Mouse (Mus musculus) kidney, adult 2 months (tissue): ENCODE results near the gene Ring1. TPM values are rescaled to one million over a fixed set of nuclear protein-coding genes. Genes with fewer than 3 reads are reported as not detected.

Source experiments
- DNase-seq: peaks from one replicate; pipeline ENCODE4 v3.0.0; 2021
- H3K27ac ChIP-seq: fragments of 200-500 bp; 2 replicates; pipeline ENCODE4 v1.5.1; 2012; ENCODE audit warnings: low read depth, low read length, control low read depth, inconsistent platforms; ENCODE audit not compliant: insufficient read depth
- H3K27me3 ChIP-seq: fragments of 200-500 bp; replicated peaks from 2 replicates; pipeline ENCODE4 v1.6.1; 2012; ENCODE audit warnings: mild to moderate bottlenecking, moderate library complexity, low read length, inconsistent platforms; ENCODE audit not compliant: control insufficient read depth, insufficient read depth
- H3K36me3 ChIP-seq: fragments of 200-500 bp; 2 replicates; pipeline ENCODE4 v1.6.1; 2012; ENCODE audit warnings: mild to moderate bottlenecking, moderate library complexity, low read length, inconsistent platforms; ENCODE audit not compliant: control insufficient read depth, insufficient read depth
- H3K4me1 ChIP-seq: fragments of 200-500 bp; 2 replicates; pipeline ENCODE4 v1.6.1; 2011; ENCODE audit warnings: low read length; ENCODE audit not compliant: control insufficient read depth, insufficient read depth
- H3K4me3 ChIP-seq: fragments of 200-500 bp; 2 replicates; pipeline ENCODE4 v1.5.1; 2011; ENCODE audit warnings: mild to moderate bottlenecking, low read depth, low read length, control low read depth; ENCODE audit not compliant: insufficient read depth
- CTCF ChIP-seq: fragments of 200-500 bp; conservative IDR thresholded peaks from 2 replicates; pipeline ENCODE4 v1.5.1; 2011; ENCODE audit warnings: low read depth, mild to moderate bottlenecking, control low read depth, low read length, moderate library complexity, mixed read lengths; ENCODE audit not compliant: insufficient read depth, insufficient read length
- POLR2A ChIP-seq: fragments of 200-500 bp; IDR thresholded peaks from one replicate; pipeline ENCODE4 v1.6.1; 2011; ENCODE audit warnings: low read depth, low read length, control low read depth
- WGBS: fragments of 180-500 bp; shearing (Covaris S2); methylation state at CpG from one replicate; pipeline ENCODE4 v1.1.7; 2018; 5-methylcytosine and 5-hydroxymethylcytosine counted together
- polyA plus RNA-seq: library from polyadenylated mRNA; depleted of rRNA; stranded (reverse); fragments of >200 nt; gene quantifications from 2 replicates; pipeline ENCODE4 v1.2.3, GENCODE M21; 2012; rRNA removed

Gene Ring1
- polyA plus RNA-seq, 1 experiment: 30.4 TPM

GRCm38 (mm10) chr17:33973572-33973971 lies 50.9 kb downstream of the Ring1 start:
- no peak for TF ChIP-seq POLR2A
- no peak for TF ChIP-seq CTCF
- Histone ChIP-seq H3K27ac (no peak overlapping the region), H3K27me3 (no peaks in the 10 kb centered on the region), H3K4me1 (no peaks in the 10 kb centered on the region; the same call in 1 of the 2 replicates), H3K4me3 (no peak overlapping the region), H3K36me3 (no peaks in the 10 kb centered on the region)
- 66% methylated on average over 3 of the region's 3 CpGs for WGBS
- DNase-seq: no peak

GRCm38 (mm10) chr17:33972691-33973090 lies 51.8 kb downstream of the Ring1 start:
- Histone ChIP-seq H3K27ac (no peak overlapping the region), H3K4me1 (no peaks in the 10 kb centered on the region; the same call in 1 of the 2 replicates), H3K36me3 (no peaks in the 10 kb centered on the region), H3K27me3 (no peaks in the 10 kb centered on the region), H3K4me3 (no peak overlapping the region)
- no peak for DNase-seq
- 7% methylated on average over 1 of the region's 1 CpGs for WGBS
- TF ChIP-seq CTCF: no peak
- TF ChIP-seq POLR2A: no peak

Other genes starting within 250 kb of the Ring1 start
- 19.2 and 21.0 TPM in 2 replicates for gene Angptl4, start 242.8 kb downstream of the Ring1 start, polyA plus RNA-seq
- gene Kank3, start 214.2 kb downstream of the Ring1 start, polyA plus RNA-seq: 83.0 and 89.3 TPM in 2 replicates
- gene Rps28, start 200.1 kb downstream of the Ring1 start, polyA plus RNA-seq: 620 and 1,023 TPM in 2 replicates
- 672 and 745 TPM in 2 replicates for gene Ndufa7, start 200.1 kb downstream of the Ring1 start, polyA plus RNA-seq
- 71.3 and 87.8 TPM in 2 replicates for gene Cd320, start 181.6 kb downstream of the Ring1 start, polyA plus RNA-seq
- gene Gm7029, start 150.8 kb downstream of the Ring1 start, polyA plus RNA-seq: not detected in 2 replicates
- 1.3 and 1.6 TPM in 2 replicates for gene Kifc1, start 134.0 kb downstream of the Ring1 start, polyA plus RNA-seq
- gene Platr17, start 119.5 kb downstream of the Ring1 start, polyA plus RNA-seq: not detected in 2 replicates
- 33.3 and 35.0 TPM in 2 replicates for gene Daxx, start 115.3 kb downstream of the Ring1 start, polyA plus RNA-seq
- 106 and 112 TPM in 2 replicates for gene Tapbp, start 108.8 kb downstream of the Ring1 start, polyA plus RNA-seq
- 31.6 and 54.0 TPM in 2 replicates for gene Zbtb22, start 108.8 kb downstream of the Ring1 start, polyA plus RNA-seq
- 61.8 and 78.6 TPM in 2 replicates for gene Rgl2, start 95.1 kb downstream of the Ring1 start, polyA plus RNA-seq
- gene Pfdn6, start 84.3 kb downstream of the Ring1 start, polyA plus RNA-seq: 27.4 and 41.1 TPM in 2 replicates
- 15.3 and 16.0 TPM in 2 replicates for gene Wdr46, start 84.0 kb downstream of the Ring1 start, polyA plus RNA-seq
- gene B3galt4, start 73.2 kb downstream of the Ring1 start, polyA plus RNA-seq: 6.7 and 7.8 TPM in 2 replicates
- 54.2 and 60.5 TPM in 2 replicates for gene Vps52, start 68.9 kb downstream of the Ring1 start, polyA plus RNA-seq
- gene Rps18, start 68.7 kb downstream of the Ring1 start, polyA plus RNA-seq: 342 and 406 TPM in 2 replicates
- 1,162 and 1,255 TPM in 2 replicates for gene H2-K1, start 24.3 kb downstream of the Ring1 start, polyA plus RNA-seq
- gene H2-Ke6, start 3.4 kb upstream of the Ring1 start, polyA plus RNA-seq: 165 and 208 TPM in 2 replicates
- 90.4 and 106 TPM in 2 replicates for gene Slc39a7, start 7.0 kb upstream of the Ring1 start, polyA plus RNA-seq
- 49.3 and 59.2 TPM in 2 replicates for gene Rxrb, start 7.1 kb upstream of the Ring1 start, polyA plus RNA-seq
- 0.35 and 0.39 TPM in 2 replicates for gene Col11a2, start 14.8 kb upstream of the Ring1 start, polyA plus RNA-seq
- 3.1 and 8.5 TPM in 2 replicates for gene H2-Oa, start 67.7 kb upstream of the Ring1 start, polyA plus RNA-seq
- 30.1 and 37.1 TPM in 2 replicates for gene H2-DMa, start 94.9 kb upstream of the Ring1 start, polyA plus RNA-seq
- gene Brd2, start 98.0 kb upstream of the Ring1 start, polyA plus RNA-seq: 110 and 117 TPM in 2 replicates
- gene H2-DMb2, start 118.6 kb upstream of the Ring1 start, polyA plus RNA-seq: 3.2 and 15.6 TPM in 2 replicates
- gene H2-DMb1, start 128.4 kb upstream of the Ring1 start, polyA plus RNA-seq: 72.3 and 80.5 TPM in 2 replicates
- gene Tap1, start 162.9 kb upstream of the Ring1 start, polyA plus RNA-seq: 14.5 and 19.4 TPM in 2 replicates
- gene Psmb9, start 163.1 kb upstream of the Ring1 start, polyA plus RNA-seq: 21.5 and 32.3 TPM in 2 replicates
- gene Psmb8, start 173.0 kb upstream of the Ring1 start, polyA plus RNA-seq: 34.2 and 58.1 TPM in 2 replicates
- 25.0 and 29.2 TPM in 2 replicates for gene Tap2, start 178.8 kb upstream of the Ring1 start, polyA plus RNA-seq
- gene H2-Ob, start 214.2 kb upstream of the Ring1 start, polyA plus RNA-seq: 2.3 and 15.1 TPM in 2 replicates
- 419 and 490 TPM in 2 replicates for gene H2-Ab1, start 233.0 kb upstream of the Ring1 start, polyA plus RNA-seq